Mouse (Mus musculus): ENCODE data around the gene Pomgnt1. TPM values are rescaled to one million over a fixed set of nuclear protein-coding genes. Genes with fewer than 3 reads are reported as not detected.

The Pomgnt1 gene
- 45.4 and 72.7 TPM in 2 replicates for polyA plus RNA-seq (2012; rRNA removed; ENCODE audit: low replicate concordance)

GRCm38 (mm10) chr4:116123602-116124519 lies at the start of gene Pomgnt1, which contains the start of gene Rad54l:
Gene Pomgnt1 (plus strand): TSS chr4:116123840.
Gene Rad54l (minus strand): TSS chr4:116123690.

DNA sequence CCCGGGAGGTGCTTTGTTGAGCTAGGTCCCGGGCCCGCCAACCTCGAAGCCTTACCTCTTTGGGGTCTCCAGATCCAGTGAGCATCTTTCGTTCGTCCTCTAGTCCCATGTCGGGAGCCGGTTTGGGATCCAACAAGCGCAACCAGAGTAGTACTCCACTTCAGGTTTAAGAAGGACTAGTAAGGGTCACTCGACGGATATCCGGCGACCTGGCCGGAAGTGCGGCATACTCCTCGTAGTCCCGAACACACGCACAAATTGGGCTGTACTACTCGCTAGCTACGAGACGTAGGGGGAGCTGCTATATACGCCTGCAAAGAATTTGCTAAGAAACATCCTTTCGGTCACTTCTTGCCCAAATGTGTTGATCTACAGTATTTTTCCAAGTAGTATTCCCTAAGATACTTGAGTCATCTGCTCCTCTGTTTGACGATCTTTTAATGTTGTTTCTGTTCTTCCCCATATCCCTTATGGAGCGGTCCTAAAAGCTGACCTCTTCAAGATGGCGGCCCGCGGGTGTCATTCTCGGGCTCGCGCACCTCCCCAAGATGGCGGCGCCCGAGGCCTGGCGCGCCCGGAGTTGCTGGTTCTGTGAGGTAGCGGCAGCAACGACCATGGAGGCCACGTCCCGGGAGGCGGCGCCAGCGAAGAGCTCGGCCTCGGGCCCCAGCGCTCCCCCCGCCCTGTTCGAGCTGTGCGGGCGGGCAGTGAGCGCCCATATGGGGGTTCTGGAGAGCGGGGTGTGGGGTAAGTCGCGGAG lies 48.6 kb upstream of the Pomgnt1 start, which contains the start of the genes Uqcrh and Lrrc41:
Gene Uqcrh, minus strand, starts transcription at position 211 of the 760 bp plus-strand sequence.
Gene Lrrc41, plus strand, starts transcription at position 409 of the 760 bp plus-strand sequence.

DNA sequence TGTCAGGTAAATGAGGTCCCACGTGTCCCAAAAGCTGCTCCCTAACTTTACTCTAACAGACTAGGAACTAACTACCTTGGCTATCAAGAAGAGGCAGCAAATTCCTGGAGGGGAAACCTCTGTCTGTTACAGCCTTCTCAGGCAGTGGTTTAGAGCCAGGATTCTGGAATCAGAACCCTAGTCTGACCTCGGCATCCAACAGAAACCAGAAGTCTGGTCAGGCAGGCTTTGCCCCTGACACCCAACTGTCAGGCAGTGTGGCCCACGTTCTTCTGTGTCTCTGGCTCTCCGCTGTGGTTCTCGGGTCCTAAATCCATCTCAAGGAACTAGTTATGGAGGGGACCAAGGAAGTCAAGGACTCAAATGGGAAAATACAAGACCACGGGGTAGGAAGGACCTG lies 27.6 kb downstream of the Pomgnt1 start, which contains the start of gene Lurap1:
Gene Lurap1, minus strand, starts transcription at position 101 of the 400 bp plus-strand sequence.

GRCm38 (mm10) chr4:116167404-116167803 lies 43.8 kb downstream of the Pomgnt1 start, which contains the start of gene Tspan1:
Gene Tspan1 (minus strand): TSS chr4:116167601.

GRCm38 (mm10) chr4:116173072-116173471 lies 49.4 kb downstream of the Pomgnt1 start, which contains the start of the genes 1700042G07Rik and Gm49337:
Gene 1700042G07Rik (plus strand): TSS chr4:116173372.
Gene Gm49337 (plus strand): TSS chr4:116173384.

Other genes with a start within 250 kb of the Pomgnt1 start
- gene Kncn, start 239.4 kb upstream of the Pomgnt1 start, polyA plus RNA-seq (2012; rRNA removed; ENCODE audit: low replicate concordance): 0.09 TPM in 1 of 2 replicates, not detected in the other
- not detected in 2 replicates for gene 6430628N08Rik, start 233.2 kb upstream of the Pomgnt1 start, polyA plus RNA-seq (2012; rRNA removed; ENCODE audit: low replicate concordance)
- not detected in 2 replicates for gene Dmbx1, start 183.9 kb upstream of the Pomgnt1 start, polyA plus RNA-seq (2012; rRNA removed; ENCODE audit: low replicate concordance)
- gene Faah, start 105.9 kb upstream of the Pomgnt1 start, polyA plus RNA-seq (2012; rRNA removed; ENCODE audit: low replicate concordance): 0.60 and 14.4 TPM in 2 replicates
- 10.8 and 13.2 TPM in 2 replicates for gene Nsun4, start 70.0 kb upstream of the Pomgnt1 start, polyA plus RNA-seq (2012; rRNA removed; ENCODE audit: low replicate concordance)
- 175 and 187 TPM in 2 replicates for gene Uqcrh, start 48.8 kb upstream of the Pomgnt1 start, polyA plus RNA-seq (2012; rRNA removed; ENCODE audit: low replicate concordance)
- 52.2 and 117 TPM in 2 replicates for gene Lrrc41, start 48.6 kb upstream of the Pomgnt1 start, polyA plus RNA-seq (2012; rRNA removed; ENCODE audit: low replicate concordance)
- gene Rad54l, start 150 bp upstream of the Pomgnt1 start, polyA plus RNA-seq (2012; rRNA removed; ENCODE audit: low replicate concordance): 0.54 and 4.0 TPM in 2 replicates
- gene Lurap1, start 27.5 kb downstream of the Pomgnt1 start, polyA plus RNA-seq (2012; rRNA removed; ENCODE audit: low replicate concordance): 3.0 and 6.1 TPM in 2 replicates
- gene Tspan1, start 43.8 kb downstream of the Pomgnt1 start, polyA plus RNA-seq (2012; rRNA removed; ENCODE audit: low replicate concordance): 0.26 and 17.3 TPM in 2 replicates
- gene 1700042G07Rik, start 49.5 kb downstream of the Pomgnt1 start, polyA plus RNA-seq (2012; rRNA removed; ENCODE audit: low replicate concordance): not detected in 2 replicates
- gene Gm49337, start 49.5 kb downstream of the Pomgnt1 start, polyA plus RNA-seq (2012; rRNA removed; ENCODE audit: low replicate concordance): not detected in 2 replicates
- 15.4 and 31.2 TPM in 2 replicates for gene Pik3r3, start 97.8 kb downstream of the Pomgnt1 start, polyA plus RNA-seq (2012; rRNA removed; ENCODE audit: low replicate concordance)

All from subcutaneous adipose tissue, adult 2 months (tissue).